Mouse (Mus musculus) myocyte (in vitro differentiated cells): Measurements from ENCODE around the gene Clec10a.
A peak's percentile ranks its signal among the peaks of the same experiment; 100 is the strongest.

Source experiments
- CEBPB ChIP-seq: IDR thresholded peaks from 2 replicates; pipeline ENCODE4 v1.6.1; 2011; ENCODE audit warnings: mild to moderate bottlenecking, moderate library complexity; ENCODE audit not compliant: poor library complexity, insufficient read depth, severe bottlenecking
- E2F4 ChIP-seq: IDR thresholded peaks from one replicate; pipeline ENCODE4 v1.6.1; 2011; ENCODE audit warnings: mild to moderate bottlenecking, control low read depth, moderate library complexity; ENCODE audit not compliant: insufficient read depth
- MAX ChIP-seq: IDR thresholded peaks from one replicate; pipeline ENCODE4 v1.6.1; 2011; ENCODE audit warnings: low read depth, mild to moderate bottlenecking, control low read depth
- MYOD1 ChIP-seq, 3 experiments: IDR thresholded peaks; one replicate each; pipeline ENCODE4 v1.6.1; 2011; ENCODE audit warnings: control low read depth in 2 of 3, low read depth in 2 of 3, mild to moderate bottlenecking in 2 of 3, moderate library complexity in 1 of 3; ENCODE audit not compliant: insufficient read length in 2 of 3, control insufficient read depth in 1 of 3
- MYOG ChIP-seq, 3 experiments: IDR thresholded peaks; one replicate each; pipeline ENCODE4 v1.6.1; 2011; ENCODE audit warnings: control low read depth in 2 of 3, low read depth in 2 of 3, mild to moderate bottlenecking in 2 of 3; ENCODE audit not compliant: insufficient read length in 2 of 3, control insufficient read depth in 1 of 3, insufficient read depth in 1 of 3
- POLR2A ChIP-seq: IDR thresholded peaks from one replicate; pipeline ENCODE4 v1.6.1; 2011; ENCODE audit warnings: low read depth, mild to moderate bottlenecking, control low read depth, moderate library complexity; ENCODE audit not compliant: insufficient read length
- POLR2AphosphoS2 ChIP-seq: IDR thresholded peaks from one replicate; pipeline ENCODE4 v1.6.1; 2011; ENCODE audit warnings: low read depth, control low read depth; ENCODE audit not compliant: insufficient read length
- SRF ChIP-seq: IDR thresholded peaks from one replicate; pipeline ENCODE4 v1.6.1; 2011; ENCODE audit warnings: low read depth; ENCODE audit not compliant: control insufficient read depth, insufficient read length
- TCF12 ChIP-seq: IDR thresholded peaks from one replicate; pipeline ENCODE4 v1.6.1; 2011; ENCODE audit warnings: mild to moderate bottlenecking, control low read depth; ENCODE audit not compliant: poor library complexity, insufficient read depth, severe bottlenecking
- TCF3 ChIP-seq: IDR thresholded peaks from one replicate; pipeline ENCODE4 v1.6.1; 2011; ENCODE audit warnings: low read depth, control low read depth; ENCODE audit not compliant: insufficient read length
- USF1 ChIP-seq: IDR thresholded peaks from one replicate; pipeline ENCODE4 v1.6.1; 2011; ENCODE audit warnings: low read depth, mild to moderate bottlenecking, control low read depth, moderate library complexity

- TF ChIP-seq POLR2A = no peak
- TF ChIP-seq TCF12 = no peak
- TF ChIP-seq E2F4 = no peak
- peak in 1 of 3 experiments; percentile 51 for TF ChIP-seq MYOG (IDR thresholded peaks at IDR 0.05; ENCODE audit: control insufficient read depth in 1 of 3, insufficient read depth in 1 of 3, insufficient read length in 2 of 3, low read depth in 2 of 3)
- peak; percentile 62 for TF ChIP-seq MAX
- TF ChIP-seq TCF3 = no peak
- peak in 2 of 3 experiments; percentile 40 to 54 for TF ChIP-seq MYOD1 (IDR thresholded peaks at IDR 0.05; ENCODE audit: control insufficient read depth in 1 of 3, insufficient read length in 2 of 3, low read depth in 2 of 3)
- TF ChIP-seq POLR2AphosphoS2 = no peak
- peak; percentile 65 for TF ChIP-seq USF1
- TF ChIP-seq CEBPB = no peak
- TF ChIP-seq SRF = no peak
Measured at GRCm38 (mm10) chr11:70114562-70114961, 41.4 kb upstream of the Clec10a start.
